ENCODE assay signal across 9 mouse cellular contexts in genomic region chr13:42174827-42175420, GRCm38 (mm10).
A peak's percentile ranks its signal among the peaks of the same experiment; 100 is the strongest.
DNase-seq lines count a peak whose midpoint lies in the region; ATAC-seq and TF ChIP-seq lines count a peak whose summit lies in the region.
"Had no signal": no experiment of that assay in that cellular context is flagged by ENCODE, and none has a peak within 500 bp of the region (broad histone marks: within the 10 kb centered on the region; RNA-seq: fewer than 3 reads in every experiment).

No protein-coding gene starts in this region.

- ATAC-seq in intestine, postnatal 0 days: no peak
- no peak for ATAC-seq in intestine, embryonic 16.5 days
- no peak for ATAC-seq in hindbrain, embryonic 13.5 days (ENCODE audit: low FRiP score)
- ATAC-seq in midbrain, postnatal 0 days (ENCODE audit: low FRiP score): no peak
- ATAC-seq in granulocyte monocyte progenitor cell, adult 5-6 weeks (replicated peaks; ENCODE audit: poor library complexity, severe bottlenecking): no peak

- no peaks in the 10 kb centered on the region for H3K4me1 ChIP-seq in intestine, postnatal 0 days (replicated peaks; ENCODE audit: control insufficient read depth, insufficient read depth, low read length)
- no peaks in the 10 kb centered on the region for H3K4me1 ChIP-seq in intestine, embryonic 16.5 days (ENCODE audit: control insufficient read depth, insufficient read depth, low read length)
- H3K4me1 ChIP-seq in E14TG2a.4 (replicated peaks; ENCODE audit: low read depth, low read length): no peaks in the 10 kb centered on the region
- 0 out of 2 replicates have a peak, but pooled peaks cover 2% of the 10 kb centered on the region for H3K4me1 ChIP-seq in hindbrain, embryonic 13.5 days (replicated peaks)
- H3K4me1 ChIP-seq in midbrain, postnatal 0 days (ENCODE audit: insufficient read depth, low read length): no peaks in the 10 kb centered on the region
- H3K4me1 ChIP-seq: neural tube, embryonic 12.5 days had no signal

- WGBS in intestine, postnatal 0 days: 38% methylated on average over 3 of the region's 3 CpGs
- WGBS in intestine, embryonic 16.5 days: 27% methylated on average over 3 of the region's 3 CpGs
- 42% methylated on average over 3 of the region's 3 CpGs for WGBS in hindbrain, embryonic 13.5 days
- 17% methylated on average over 3 of the region's 3 CpGs for WGBS in midbrain, postnatal 0 days

- no peaks in the 10 kb centered on the region for H3K9me3 ChIP-seq in intestine, postnatal 0 days (ENCODE audit: control insufficient read depth)
- H3K9me3 ChIP-seq in intestine, embryonic 16.5 days (ENCODE audit: control insufficient read depth, low read length): no peaks in the 10 kb centered on the region
- H3K9me3 ChIP-seq in E14TG2a.4 (ENCODE audit: low read length): no peaks in the 10 kb centered on the region
- no peaks in the 10 kb centered on the region for H3K9me3 ChIP-seq in hindbrain, embryonic 13.5 days
- no peaks in the 10 kb centered on the region for H3K9me3 ChIP-seq in midbrain, postnatal 0 days (ENCODE audit: low read length)
- H3K9me3 ChIP-seq: neural tube, embryonic 12.5 days had no signal

- peaks cover 9% of the 10 kb centered on the region; the same call in 1 of the 2 replicates for H3K36me3 ChIP-seq in intestine, postnatal 0 days (ENCODE audit: control insufficient read depth, insufficient read depth)
- no peaks in the 10 kb centered on the region for H3K36me3 ChIP-seq in intestine, embryonic 16.5 days (ENCODE audit: control insufficient read depth, insufficient read depth, low read length)
- H3K36me3 ChIP-seq in E14TG2a.4 (ENCODE audit: insufficient read depth, low read length): peaks cover 13% of the 10 kb centered on the region; the same call in 1 of the 2 replicates
- H3K36me3 ChIP-seq in hindbrain, embryonic 13.5 days: peaks cover 36% of the 10 kb centered on the region
- peaks cover 12% of the 10 kb centered on the region for H3K36me3 ChIP-seq in midbrain, postnatal 0 days (ENCODE audit: insufficient read depth, low read length)

- no peaks in the 10 kb centered on the region for H3K27me3 ChIP-seq in intestine, postnatal 0 days (replicated peaks; ENCODE audit: control insufficient read depth, insufficient read depth, low read length)
- no peaks in the 10 kb centered on the region for H3K27me3 ChIP-seq in intestine, embryonic 16.5 days (replicated peaks; ENCODE audit: control insufficient read depth, insufficient read depth, low read length)
- no peaks in the 10 kb centered on the region for H3K27me3 ChIP-seq in E14TG2a.4 (ENCODE audit: insufficient read depth, low read length)
- H3K27me3 ChIP-seq in hindbrain, embryonic 13.5 days: no peaks in the 10 kb centered on the region
- H3K27me3 ChIP-seq in midbrain, postnatal 0 days (ENCODE audit: insufficient read depth, low read length): no peaks in the 10 kb centered on the region
- H3K27me3 ChIP-seq: neural tube, embryonic 12.5 days had no signal

- H3K27ac ChIP-seq in intestine, postnatal 0 days (ENCODE audit: low read depth, low read length): no peak overlapping the region
- no peak overlapping the region for H3K27ac ChIP-seq in intestine, embryonic 16.5 days (ENCODE audit: low read length)
- H3K27ac ChIP-seq in hindbrain, embryonic 13.5 days: 0 out of 2 replicates have a peak overlapping the region, but pooled peaks have one; percentile 18
- no peak overlapping the region for H3K27ac ChIP-seq in midbrain, postnatal 0 days (ENCODE audit: low read depth, low read length)
- H3K27ac ChIP-seq: neural tube, embryonic 12.5 days had no signal

- H3K9ac ChIP-seq in intestine, postnatal 0 days (ENCODE audit: low read depth, low read length): no peak overlapping the region
- H3K9ac ChIP-seq in intestine, embryonic 16.5 days (ENCODE audit: low read depth, low read length): no peak overlapping the region
- no peak overlapping the region for H3K9ac ChIP-seq in hindbrain, embryonic 13.5 days
- no peak overlapping the region for H3K9ac ChIP-seq in midbrain, postnatal 0 days (replicated peaks; ENCODE audit: low read length, poor library complexity, severe bottlenecking)
- H3K9ac ChIP-seq: neural tube, embryonic 12.5 days had no signal

- H3K4me3 ChIP-seq in intestine, postnatal 0 days (ENCODE audit: low read depth, low read length): no peak overlapping the region
- H3K4me3 ChIP-seq in intestine, embryonic 16.5 days (ENCODE audit: low read length): no peak overlapping the region
- H3K4me3 ChIP-seq in E14TG2a.4 (replicated peaks; ENCODE audit: low read length): no peak overlapping the region
- no peak overlapping the region for H3K4me3 ChIP-seq in hindbrain, embryonic 13.5 days
- H3K4me3 ChIP-seq in midbrain, postnatal 0 days (ENCODE audit: low read depth, low read length): no peak overlapping the region
- H3K4me3 ChIP-seq: neural tube, embryonic 12.5 days had no signal

- peak; percentile 44 to 53 for DNase-seq in adrenal gland, postnatal 36 days
- DNase-seq in midbrain, postnatal 0 days (ENCODE audit: low spot score): peak; percentile 75
- DNase-seq in gastrocnemius, adult 8-10 months (ENCODE audit: low spot score in 2 of 2): no peak

- no peak overlapping the region for H3K4me2 ChIP-seq in intestine, postnatal 0 days (replicated peaks; ENCODE audit: low read depth)
- no peak overlapping the region for H3K4me2 ChIP-seq in intestine, embryonic 16.5 days (ENCODE audit: low read depth, low read length)
- no peak overlapping the region for H3K4me2 ChIP-seq in hindbrain, embryonic 13.5 days
- no peak overlapping the region for H3K4me2 ChIP-seq in midbrain, postnatal 0 days (ENCODE audit: low read depth, low read length, poor library complexity, severe bottlenecking)
- H3K4me2 ChIP-seq: neural tube, embryonic 12.5 days had no signal

- peak; percentile 85 for TF ChIP-seq CTCF in intestine, postnatal 0 days (IDR thresholded peaks at IDR 0.05; ENCODE audit: low read depth)
- peak; percentile 32; the same call in 1 of the 2 replicates for TF ChIP-seq CTCF in E14TG2a.4 (conservative IDR thresholded peaks at IDR 0.05; ENCODE audit: low read length)
- peak; percentile 88 for TF ChIP-seq CTCF in midbrain, postnatal 0 days (IDR thresholded peaks at IDR 0.05)

Comparison
In these comparisons a context has a peak if more than half of its experiments do, and no peak if none do; other contexts are left out.
1. CTCF ChIP-seq: peak in every context shown above with its lines; median percentile 88 in midbrain, postnatal 0 days; 85 in intestine, postnatal 0 days; 32 in E14TG2a.4.
2. DNase-seq: peak in adrenal gland, postnatal 36 days (2 of 2) and midbrain, postnatal 0 days (single experiment); none in gastrocnemius, adult 8-10 months (0 of 2).